Mouse (Mus musculus): ENCODE measurements around the gene Sds. TPM values are rescaled to one million over a fixed set of nuclear protein-coding genes. Genes with fewer than 3 reads are reported as not detected.
A peak's percentile ranks its signal among the peaks of the same experiment; 100 is the strongest.

The Sds gene
- polyA plus RNA-seq, 1 experiment from 2014 or later, result not detected

GRCm38 (mm10) chr5:120434231-120434735 lies 42.0 kb upstream of the Sds start:
- Histone ChIP-seq H3K27me3 (replicated peaks) (peaks cover 100% of the 10 kb centered on the region), H3K9me3 (no peaks in the 10 kb centered on the region), H3K4me3 (no peak overlapping the region), H3K4me2 (no peak overlapping the region), H3K36me3 (no peaks in the 10 kb centered on the region), H3K9ac (no peak overlapping the region), H3K4me1 (peaks cover 19% of the 10 kb centered on the region), H3K27ac (replicated peaks) (no peak overlapping the region)
- 1% methylated on average over 21 of the region's 21 CpGs for WGBS
- ATAC-seq (ENCODE audit: extremely low read depth, insufficient number of reproducible peaks, low FRiP score, low TSS enrichment), result no peak

GRCm38 (mm10) chr5:120435006-120435681 lies 41.2 kb upstream of the Sds start:
- peaks cover 28% of the 10 kb centered on the region for H3K4me1 ChIP-seq
- H3K9ac ChIP-seq, result no peak overlapping the region
- H3K27ac ChIP-seq (replicated peaks), result no peak overlapping the region
- no peak for ATAC-seq (ENCODE audit: extremely low read depth, insufficient number of reproducible peaks, low FRiP score, low TSS enrichment)
- peaks cover 100% of the 10 kb centered on the region for H3K27me3 ChIP-seq (replicated peaks)
- no peaks in the 10 kb centered on the region for H3K36me3 ChIP-seq
- 1% methylated on average over 44 of the region's 44 CpGs for WGBS
- no peak overlapping the region for H3K4me2 ChIP-seq
- H3K9me3 ChIP-seq, result no peaks in the 10 kb centered on the region
- peak overlapping the region; percentile 52; the same call in 1 of the 2 replicates for H3K4me3 ChIP-seq

- Histone ChIP-seq H3K27me3 (replicated peaks) (peaks cover 99% of the 10 kb centered on the region), H3K4me2 (peak overlapping the region; percentile 75), H3K4me3 (peak overlapping the region; percentile 52), H3K27ac (replicated peaks) (no peak overlapping the region), H3K4me1 (peaks cover 31% of the 10 kb centered on the region), H3K36me3 (no peaks in the 10 kb centered on the region), H3K9me3 (no peaks in the 10 kb centered on the region), H3K9ac (peak overlapping the region; percentile 34; the same call in 1 of the 2 replicates)
- WGBS, result under 1% methylated on average over 46 of the region's 47 CpGs
- ATAC-seq (ENCODE audit: extremely low read depth, insufficient number of reproducible peaks, low FRiP score, low TSS enrichment), result no peak
These were observed 40.4 kb upstream of the Sds start for GRCm38 (mm10) chr5:120435731-120436501.

GRCm38 (mm10) chr5:120436885-120437495 lies 39.3 kb upstream of the Sds start:
- no peak overlapping the region for H3K9ac ChIP-seq
- no peaks in the 10 kb centered on the region for H3K36me3 ChIP-seq
- no peaks in the 10 kb centered on the region for H3K9me3 ChIP-seq
- 2% methylated on average over 18 of the region's 18 CpGs for WGBS
- peaks cover 96% of the 10 kb centered on the region for H3K27me3 ChIP-seq (replicated peaks)
- H3K4me1 ChIP-seq, result peaks cover 31% of the 10 kb centered on the region
- H3K4me2 ChIP-seq, result no peak overlapping the region
- ATAC-seq (ENCODE audit: extremely low read depth, insufficient number of reproducible peaks, low FRiP score, low TSS enrichment), result no peak
- H3K4me3 ChIP-seq, result no peak overlapping the region
- no peak overlapping the region for H3K27ac ChIP-seq (replicated peaks)

- H3K4me1 ChIP-seq, result peaks cover 31% of the 10 kb centered on the region
- H3K4me3 ChIP-seq, result peak overlapping the region; percentile 37; the same call in 1 of the 2 replicates
- H3K4me2 ChIP-seq, result peak overlapping the region; percentile 44; the same call in 1 of the 2 replicates
- H3K36me3 ChIP-seq, result no peaks in the 10 kb centered on the region
- no peaks in the 10 kb centered on the region for H3K9me3 ChIP-seq
- 2% methylated on average over 17 of the region's 17 CpGs for WGBS
- peaks cover 96% of the 10 kb centered on the region for H3K27me3 ChIP-seq (replicated peaks)
- ATAC-seq (ENCODE audit: extremely low read depth, insufficient number of reproducible peaks, low FRiP score, low TSS enrichment), result no peak
- no peak overlapping the region for H3K9ac ChIP-seq
- H3K27ac ChIP-seq (replicated peaks), result no peak overlapping the region
These were observed 38.8 kb upstream of the Sds start for GRCm38 (mm10) chr5:120437539-120437938.

- ATAC-seq (ENCODE audit: extremely low read depth, insufficient number of reproducible peaks, low FRiP score, low TSS enrichment), result no peak
- H3K36me3 ChIP-seq, result no peaks in the 10 kb centered on the region
- no peaks in the 10 kb centered on the region for H3K9me3 ChIP-seq
- H3K4me1 ChIP-seq, result peaks cover 31% of the 10 kb centered on the region
- peak overlapping the region; percentile 44 for H3K4me2 ChIP-seq
- H3K27ac ChIP-seq (replicated peaks), result no peak overlapping the region
- 1% methylated on average over 33 of the region's 33 CpGs for WGBS
- no peak overlapping the region for H3K9ac ChIP-seq
- peaks cover 96% of the 10 kb centered on the region for H3K27me3 ChIP-seq (replicated peaks)
- H3K4me3 ChIP-seq, result peak overlapping the region; percentile 37
These were observed 38.3 kb upstream of the Sds start for GRCm38 (mm10) chr5:120437986-120438385.

GRCm38 (mm10) chr5:120438469-120438868 lies 37.9 kb upstream of the Sds start:
- no peak overlapping the region for H3K27ac ChIP-seq (replicated peaks)
- no peaks in the 10 kb centered on the region for H3K9me3 ChIP-seq
- ATAC-seq (ENCODE audit: extremely low read depth, insufficient number of reproducible peaks, low FRiP score, low TSS enrichment), result no peak
- H3K27me3 ChIP-seq (replicated peaks), result peaks cover 96% of the 10 kb centered on the region
- peaks cover 31% of the 10 kb centered on the region for H3K4me1 ChIP-seq
- H3K4me2 ChIP-seq, result no peak overlapping the region
- no peaks in the 10 kb centered on the region for H3K36me3 ChIP-seq
- no peak overlapping the region for H3K9ac ChIP-seq
- no peak overlapping the region for H3K4me3 ChIP-seq
- 1% methylated on average over 13 of the region's 13 CpGs for WGBS

GRCm38 (mm10) chr5:120438991-120439710 lies 37.2 kb upstream of the Sds start:
- Histone ChIP-seq H3K27me3 (replicated peaks) (peaks cover 96% of the 10 kb centered on the region), H3K4me1 (peaks cover 31% of the 10 kb centered on the region), H3K4me2 (peak overlapping the region; percentile 71; the same call in 1 of the 2 replicates), H3K27ac (replicated peaks) (no peak overlapping the region), H3K4me3 (peak overlapping the region; percentile 48), H3K9me3 (no peaks in the 10 kb centered on the region), H3K9ac (no peak overlapping the region), H3K36me3 (no peaks in the 10 kb centered on the region)
- WGBS, result 2% methylated on average over 27 of the region's 27 CpGs
- ATAC-seq (ENCODE audit: extremely low read depth, insufficient number of reproducible peaks, low FRiP score, low TSS enrichment), result no peak

- ATAC-seq (ENCODE audit: extremely low read depth, insufficient number of reproducible peaks, low FRiP score, low TSS enrichment), result no peak
- H3K4me2 ChIP-seq, result peak overlapping the region; percentile 71
- peaks cover 96% of the 10 kb centered on the region for H3K27me3 ChIP-seq (replicated peaks)
- WGBS, result under 1% methylated on average over 61 of the region's 61 CpGs
- no peak overlapping the region for H3K27ac ChIP-seq (replicated peaks)
- peak overlapping the region; percentile 48 for H3K4me3 ChIP-seq
- no peaks in the 10 kb centered on the region for H3K9me3 ChIP-seq
- peaks cover 31% of the 10 kb centered on the region for H3K4me1 ChIP-seq
- no peaks in the 10 kb centered on the region for H3K36me3 ChIP-seq
- 0 out of 2 replicates have a peak overlapping the region, but pooled peaks have one; percentile 40 for H3K9ac ChIP-seq
These were observed 36.2 kb upstream of the Sds start for GRCm38 (mm10) chr5:120439887-120440670.

- WGBS, result 6% methylated on average over 14 of the region's 14 CpGs
- no peak overlapping the region for H3K27ac ChIP-seq (replicated peaks)
- no peak overlapping the region for H3K9ac ChIP-seq
- no peaks in the 10 kb centered on the region for H3K36me3 ChIP-seq
- H3K4me2 ChIP-seq, result peak overlapping the region; percentile 71
- H3K27me3 ChIP-seq (replicated peaks), result peaks cover 96% of the 10 kb centered on the region
- peaks cover 27% of the 10 kb centered on the region for H3K4me1 ChIP-seq
- H3K4me3 ChIP-seq, result peak overlapping the region; percentile 48
- no peak for ATAC-seq (ENCODE audit: extremely low read depth, insufficient number of reproducible peaks, low FRiP score, low TSS enrichment)
- H3K9me3 ChIP-seq, result no peaks in the 10 kb centered on the region
These were observed 35.6 kb upstream of the Sds start for GRCm38 (mm10) chr5:120440733-120441132.
